Mouse (Mus musculus): Measurements from ENCODE around the gene Akr1a1. TPM values are rescaled to one million over a fixed set of nuclear protein-coding genes. Genes with fewer than 3 reads are reported as not detected.

Gene Akr1a1
- polyA plus RNA-seq, 1 experiment from 2014 or later: 617 TPM

DNA sequence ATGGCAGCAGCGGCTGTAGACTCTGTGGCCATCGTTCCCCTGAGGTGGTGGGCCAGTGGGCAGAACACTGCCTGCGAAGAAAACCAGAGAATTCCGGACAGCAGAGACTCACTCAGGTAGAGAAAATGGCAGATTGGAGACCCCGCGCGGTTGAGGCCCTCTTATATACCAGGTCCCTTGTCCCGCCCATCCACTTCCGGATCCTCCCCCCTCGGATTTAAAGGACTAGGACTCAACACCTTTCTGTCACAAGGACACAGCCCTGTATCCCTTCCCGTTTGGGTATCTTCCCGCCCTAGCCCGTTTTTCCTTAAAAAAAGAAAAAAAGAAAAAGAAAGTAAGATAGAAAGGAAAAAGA is 24.1 kb downstream of the Akr1a1 start:
- peak overlapping the region; percentile 74 for H3K4me2 ChIP-seq (replicated peaks)
- no peaks in the 10 kb centered on the region for H3K27me3 ChIP-seq
- peak; percentile 93 for ATAC-seq
- peak overlapping the region; percentile 96 for H3K27ac ChIP-seq
- no peaks in the 10 kb centered on the region for H3K9me3 ChIP-seq
- H3K4me1 ChIP-seq (replicated peaks): peaks cover 24% of the 10 kb centered on the region
- WGBS: under 1% methylated on average over 13 of the region's 13 CpGs
- peak overlapping the region; percentile 87 for H3K9ac ChIP-seq (replicated peaks)
- peak overlapping the region; percentile 99 for H3K4me3 ChIP-seq (replicated peaks)
- H3K36me3 ChIP-seq: peaks cover 18% of the 10 kb centered on the region

DNA sequence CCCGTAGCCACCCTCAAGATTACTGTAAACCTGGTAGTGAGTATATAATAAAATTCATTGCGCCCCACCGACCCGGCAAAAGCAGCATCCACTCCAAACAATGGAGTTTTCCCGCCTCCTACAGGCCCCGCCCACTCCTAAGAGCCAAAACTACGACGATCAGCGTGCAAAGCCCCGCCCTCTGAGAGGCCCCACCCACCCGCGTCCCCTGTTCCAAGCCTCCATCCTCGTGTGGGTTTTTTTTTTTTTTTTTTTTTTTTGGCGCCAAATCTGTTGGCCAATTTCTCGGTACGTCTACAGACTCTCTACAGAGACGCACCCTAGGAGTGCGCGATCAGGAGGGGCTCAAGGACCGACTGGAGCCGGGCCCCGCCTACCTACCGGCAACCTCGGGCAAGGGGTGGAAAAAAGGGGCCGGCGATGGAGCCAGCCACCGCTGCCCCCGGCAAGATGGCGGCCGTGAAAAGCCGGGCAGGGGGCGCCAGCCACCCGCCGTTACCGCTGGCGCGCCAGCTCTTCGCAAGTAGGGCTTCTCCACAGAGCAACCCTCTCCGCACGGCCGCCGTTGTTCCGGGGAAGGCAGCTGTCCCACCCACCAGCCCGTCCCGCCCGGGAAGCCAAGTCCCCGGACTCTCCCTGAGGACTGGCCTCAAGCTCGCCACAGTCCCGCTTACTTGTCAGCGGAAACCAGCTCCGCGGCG is 24.7 kb downstream of the Akr1a1 start:
- Histone ChIP-seq H3K9ac (replicated peaks) (peak overlapping the region; percentile 87), H3K4me2 (replicated peaks) (peak overlapping the region; percentile 74), H3K4me3 (replicated peaks) (peak overlapping the region; percentile 99), H3K27ac (peak overlapping the region; percentile 96), H3K36me3 (peaks cover 17% of the 10 kb centered on the region), H3K27me3 (no peaks in the 10 kb centered on the region), H3K4me1 (replicated peaks) (peaks cover 24% of the 10 kb centered on the region), H3K9me3 (no peaks in the 10 kb centered on the region)
- 0% methylated on average over 53 of the region's 53 CpGs for WGBS
- ATAC-seq: peak; percentile 85

GRCm38 (mm10) chr4:116624831-116625230 is 26.6 kb downstream of the Akr1a1 start:
- H3K4me1 ChIP-seq (replicated peaks): peaks cover 24% of the 10 kb centered on the region
- H3K9ac ChIP-seq (replicated peaks): no peak overlapping the region
- ATAC-seq: no peak
- H3K27me3 ChIP-seq: no peaks in the 10 kb centered on the region
- no peaks in the 10 kb centered on the region for H3K9me3 ChIP-seq
- H3K36me3 ChIP-seq: peaks cover 30% of the 10 kb centered on the region
- H3K4me2 ChIP-seq (replicated peaks): no peak overlapping the region; the same call in 1 of the 2 replicates
- whole genome bisulfite sequencing: 94% methylated on average over 4 of the region's 4 CpGs
- H3K4me3 ChIP-seq (replicated peaks): peak overlapping the region; percentile 99; the same call in 1 of the 2 replicates
- no peak overlapping the region for H3K27ac ChIP-seq

- H3K9ac ChIP-seq (replicated peaks): no peak overlapping the region
- no peak overlapping the region for H3K4me3 ChIP-seq (replicated peaks)
- ATAC-seq: no peak
- peaks cover 70% of the 10 kb centered on the region for H3K36me3 ChIP-seq
- no peaks in the 10 kb centered on the region for H3K9me3 ChIP-seq
- H3K27me3 ChIP-seq: no peaks in the 10 kb centered on the region
- 99% methylated on average over 2 of the region's 2 CpGs for WGBS
- H3K4me1 ChIP-seq (replicated peaks): no peaks in the 10 kb centered on the region
- H3K4me2 ChIP-seq (replicated peaks): no peak overlapping the region
- no peak overlapping the region for H3K27ac ChIP-seq
Observed at GRCm38 (mm10) chr4:116615237-116615636, 36.2 kb downstream of the Akr1a1 start.

- peaks cover 71% of the 10 kb centered on the region for H3K36me3 ChIP-seq
- WGBS: 89% methylated on average over 2 of the region's 2 CpGs
Observed at GRCm38 (mm10) chr4:116612621-116613020, 38.9 kb downstream of the Akr1a1 start.

GRCm38 (mm10) chr4:116596978-116597881 is 54.2 kb downstream of the Akr1a1 start:
- under 1% methylated on average over 50 of the region's 50 CpGs for WGBS
- H3K36me3 ChIP-seq: peaks cover 46% of the 10 kb centered on the region
- H3K4me3 ChIP-seq (replicated peaks): peak overlapping the region; percentile 66
- H3K27me3 ChIP-seq: no peaks in the 10 kb centered on the region
- H3K27ac ChIP-seq: peak overlapping the region; percentile 72
- H3K9me3 ChIP-seq: no peaks in the 10 kb centered on the region
- peak overlapping the region; percentile 81 for H3K4me2 ChIP-seq (replicated peaks)
- peak; percentile 97 for ATAC-seq
- peak overlapping the region; percentile 83 for H3K9ac ChIP-seq (replicated peaks)
- H3K4me1 ChIP-seq (replicated peaks): peaks cover 20% of the 10 kb centered on the region

More at GRCm38 (mm10) chr4:116612621-116613020, 38.9 kb downstream of the Akr1a1 start:
- Histone ChIP-seq H3K27me3 (no peaks in the 10 kb centered on the region), H3K9ac (replicated peaks) (no peak overlapping the region), H3K4me1 (replicated peaks) (no peaks in the 10 kb centered on the region), H3K4me3 (replicated peaks) (no peak overlapping the region), H3K9me3 (no peaks in the 10 kb centered on the region), H3K4me2 (replicated peaks) (no peak overlapping the region), H3K27ac (no peak overlapping the region)
- ATAC-seq: no peak

DNA sequence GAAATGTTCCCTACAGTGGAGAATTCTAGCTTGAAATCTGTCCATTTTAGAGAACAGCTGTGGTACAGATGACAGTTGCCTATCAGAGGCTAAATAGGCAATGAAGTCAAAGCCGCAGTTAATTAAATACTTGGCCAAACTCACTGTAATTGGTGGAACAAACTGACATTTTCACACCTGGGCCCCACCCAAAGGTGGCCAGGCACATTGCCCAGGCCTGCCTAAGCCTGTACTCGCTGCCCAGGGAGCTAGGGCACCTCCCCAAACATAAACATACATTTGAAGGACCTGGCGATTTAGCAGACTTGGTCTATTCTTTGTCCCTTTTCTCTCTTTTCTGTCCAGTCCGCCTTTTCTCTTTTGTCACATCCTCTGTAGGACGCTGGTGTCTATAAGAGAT is 55.1 kb downstream of the Akr1a1 start, which contains the start of gene Ccdc17:
Ccdc17 (plus strand) TSS at position 276 of the 400 bp plus-strand sequence.
- 18% methylated on average over 5 of the region's 5 CpGs for WGBS
- Histone ChIP-seq H3K27me3 (no peaks in the 10 kb centered on the region), H3K4me1 (replicated peaks) (peaks cover 20% of the 10 kb centered on the region), H3K4me2 (replicated peaks) (peak within 1 kb of the TSS; percentile 81), H3K36me3 (peaks cover 46% of the 10 kb centered on the region), H3K4me3 (replicated peaks) (peak within 1 kb of the TSS; percentile 66), H3K27ac (peak within 1 kb of the TSS; percentile 72), H3K9ac (replicated peaks) (peak within 1 kb of the TSS; percentile 83), H3K9me3 (no peaks in the 10 kb centered on the region)
- no peak for ATAC-seq

- H3K36me3 ChIP-seq: peaks cover 47% of the 10 kb centered on the region
- ATAC-seq: no peak
- no peak overlapping the region for H3K4me2 ChIP-seq (replicated peaks)
- H3K9ac ChIP-seq (replicated peaks): no peak overlapping the region
- H3K4me3 ChIP-seq (replicated peaks): no peak overlapping the region
- no peak overlapping the region for H3K27ac ChIP-seq
- peaks cover 20% of the 10 kb centered on the region for H3K4me1 ChIP-seq (replicated peaks)
- H3K27me3 ChIP-seq: no peaks in the 10 kb centered on the region
- 82% methylated on average over 8 of the region's 8 CpGs for WGBS
- no peaks in the 10 kb centered on the region for H3K9me3 ChIP-seq
Observed at GRCm38 (mm10) chr4:116595793-116596192, 55.7 kb downstream of the Akr1a1 start.

Other genes starting within 250 kb of the Akr1a1 start
- 45.0 and 47.0 TPM in 2 replicates for gene Mast2, start 187.5 kb downstream of the Akr1a1 start, polyA plus RNA-seq (2015; fragmentation: Nextera tagmentation; extraction: Ambion mirVana)
- 14.4 and 15.1 TPM in 2 replicates for gene Ipp, start 144.1 kb downstream of the Akr1a1 start, polyA plus RNA-seq (2015; fragmentation: Nextera tagmentation; extraction: Ambion mirVana)
- gene Tmem69, start 95.7 kb downstream of the Akr1a1 start, polyA plus RNA-seq (2015; fragmentation: Nextera tagmentation; extraction: Ambion mirVana): 27.8 and 28.8 TPM in 2 replicates
- gene Gpbp1l1, start 94.0 kb downstream of the Akr1a1 start, polyA plus RNA-seq (2015; fragmentation: Nextera tagmentation; extraction: Ambion mirVana): 22.9 and 24.6 TPM in 2 replicates
- 5.8 and 5.9 TPM in 2 replicates for gene Ccdc17, start 55.0 kb downstream of the Akr1a1 start, polyA plus RNA-seq (2015; fragmentation: Nextera tagmentation; extraction: Ambion mirVana)
- 131 and 148 TPM in 2 replicates for gene Nasp, start 23.7 kb downstream of the Akr1a1 start, polyA plus RNA-seq (2015; fragmentation: Nextera tagmentation; extraction: Ambion mirVana)
- 516 and 536 TPM in 2 replicates for gene Prdx1, start 33.9 kb upstream of the Akr1a1 start, polyA plus RNA-seq (2015; fragmentation: Nextera tagmentation; extraction: Ambion mirVana)
- gene Mmachc, start 56.7 kb upstream of the Akr1a1 start, polyA plus RNA-seq (2015; fragmentation: Nextera tagmentation; extraction: Ambion mirVana): 29.6 and 29.8 TPM in 2 replicates
- gene Ccdc163, start 56.8 kb upstream of the Akr1a1 start, polyA plus RNA-seq (2015; fragmentation: Nextera tagmentation; extraction: Ambion mirVana): 18.8 and 18.9 TPM in 2 replicates
- gene Tesk2, start 69.3 kb upstream of the Akr1a1 start, polyA plus RNA-seq (2015; fragmentation: Nextera tagmentation; extraction: Ambion mirVana): 3.7 and 4.1 TPM in 2 replicates
- gene Toe1, start 156.0 kb upstream of the Akr1a1 start, polyA plus RNA-seq (2015; fragmentation: Nextera tagmentation; extraction: Ambion mirVana): 30.3 and 33.1 TPM in 2 replicates
- gene Mutyh, start 156.0 kb upstream of the Akr1a1 start, polyA plus RNA-seq (2015; fragmentation: Nextera tagmentation; extraction: Ambion mirVana): 10.2 and 10.6 TPM in 2 replicates
- gene Hpdl, start 170.0 kb upstream of the Akr1a1 start, polyA plus RNA-seq (2015; fragmentation: Nextera tagmentation; extraction: Ambion mirVana): 0.62 and 1.0 TPM in 2 replicates
- gene Zswim5, start 225.7 kb upstream of the Akr1a1 start, polyA plus RNA-seq (2015; fragmentation: Nextera tagmentation; extraction: Ambion mirVana): 9.5 and 9.9 TPM in 2 replicates

All from midbrain, embryonic 13.5 days (tissue).